Mouse (Mus musculus): ENCODE measurements at regions not wholly inside any gene's neighbourhood (a gene's known extent, or its start where the extent isn't known, plus 50 kb on each side); places are given as distances from the start of the nearest gene placed in this dataset.

- ATAC-seq (ENCODE audit: low read depth), result no peak
- no peaks in the 10 kb centered on the region for H3K36me3 ChIP-seq (ENCODE audit: control insufficient read depth, insufficient read depth, low read length)
- no peak overlapping the region for H3K9ac ChIP-seq (ENCODE audit: low read length)
- no peak overlapping the region for H3K4me3 ChIP-seq (ENCODE audit: low read length)
- no peak overlapping the region for H3K4me2 ChIP-seq (ENCODE audit: low read depth, low read length)
- H3K4me1 ChIP-seq (replicated peaks; ENCODE audit: control insufficient read depth, insufficient read depth, low read length), result no peaks in the 10 kb centered on the region
- H3K27me3 ChIP-seq (ENCODE audit: control insufficient read depth, insufficient read depth, low read depth, low read length), result no peaks in the 10 kb centered on the region
- no peak overlapping the region for H3K27ac ChIP-seq (ENCODE audit: low read length)
- 56% methylated on average over 2 of the region's 2 CpGs for WGBS
- H3K9me3 ChIP-seq (ENCODE audit: control insufficient read depth, low read length), result no peaks in the 10 kb centered on the region
These were observed 131.4 kb upstream of the Slc35b3 start for GRCm38 (mm10) chr13:39092058-39092457.

- ATAC-seq (ENCODE audit: low read depth), result no peak
- H3K9ac ChIP-seq (ENCODE audit: low read length), result no peak overlapping the region
- H3K27ac ChIP-seq (ENCODE audit: low read length), result no peak overlapping the region
- no peaks in the 10 kb centered on the region for H3K9me3 ChIP-seq (ENCODE audit: control insufficient read depth, low read length)
- no peak overlapping the region for H3K4me2 ChIP-seq (ENCODE audit: low read depth, low read length)
- H3K36me3 ChIP-seq (ENCODE audit: control insufficient read depth, insufficient read depth, low read length), result no peaks in the 10 kb centered on the region
- no peaks in the 10 kb centered on the region for H3K4me1 ChIP-seq (replicated peaks; ENCODE audit: control insufficient read depth, insufficient read depth, low read length)
- WGBS, result 57% methylated on average over 5 of the region's 5 CpGs
- no peak overlapping the region for H3K4me3 ChIP-seq (ENCODE audit: low read length)
- H3K27me3 ChIP-seq (ENCODE audit: control insufficient read depth, insufficient read depth, low read depth, low read length), result no peaks in the 10 kb centered on the region
These were observed 123.9 kb upstream of the Slc35b3 start for GRCm38 (mm10) chr13:39084544-39084943.

- Histone ChIP-seq H3K4me3 (ENCODE audit: low read length) (no peak overlapping the region), H3K27ac (ENCODE audit: low read length) (no peak overlapping the region), H3K36me3 (ENCODE audit: control insufficient read depth, insufficient read depth, low read length) (no peaks in the 10 kb centered on the region), H3K9ac (ENCODE audit: low read length) (no peak overlapping the region), H3K4me2 (ENCODE audit: low read depth, low read length) (no peak overlapping the region), H3K4me1 (replicated peaks; ENCODE audit: control insufficient read depth, insufficient read depth, low read length) (no peaks in the 10 kb centered on the region), H3K9me3 (ENCODE audit: control insufficient read depth, low read length) (no peaks in the 10 kb centered on the region), H3K27me3 (ENCODE audit: control insufficient read depth, insufficient read depth, low read depth, low read length) (no peaks in the 10 kb centered on the region)
- WGBS, result 72% methylated on average over 2 of the region's 2 CpGs
- no peak for ATAC-seq (ENCODE audit: low read depth)
These were observed 113.5 kb upstream of the Slc35b3 start for GRCm38 (mm10) chr13:39074211-39074610.

GRCm38 (mm10) chr13:39032263-39032662, 71.6 kb upstream of the Slc35b3 start:
- no peak for ATAC-seq (ENCODE audit: low read depth)
- H3K4me1 ChIP-seq (replicated peaks; ENCODE audit: control insufficient read depth, insufficient read depth, low read length), result no peaks in the 10 kb centered on the region
- H3K4me3 ChIP-seq (ENCODE audit: low read length), result no peak overlapping the region
- H3K27me3 ChIP-seq (ENCODE audit: control insufficient read depth, insufficient read depth, low read depth, low read length), result no peaks in the 10 kb centered on the region
- no peaks in the 10 kb centered on the region for H3K36me3 ChIP-seq (ENCODE audit: control insufficient read depth, insufficient read depth, low read length)
- H3K9ac ChIP-seq (ENCODE audit: low read length), result no peak overlapping the region
- 52% methylated on average over 3 of the region's 3 CpGs for WGBS
- H3K9me3 ChIP-seq (ENCODE audit: control insufficient read depth, low read length), result no peaks in the 10 kb centered on the region
- no peak overlapping the region for H3K4me2 ChIP-seq (ENCODE audit: low read depth, low read length)
- H3K27ac ChIP-seq (ENCODE audit: low read length), result no peak overlapping the region

GRCm38 (mm10) chr13:39020168-39020567, 59.5 kb upstream of the Slc35b3 start:
- Histone ChIP-seq H3K9me3 (ENCODE audit: control insufficient read depth, low read length) (no peaks in the 10 kb centered on the region), H3K4me3 (ENCODE audit: low read length) (no peak overlapping the region), H3K4me2 (ENCODE audit: low read depth, low read length) (no peak overlapping the region), H3K27me3 (ENCODE audit: control insufficient read depth, insufficient read depth, low read depth, low read length) (no peaks in the 10 kb centered on the region), H3K27ac (ENCODE audit: low read length) (no peak overlapping the region), H3K9ac (ENCODE audit: low read length) (no peak overlapping the region), H3K36me3 (ENCODE audit: control insufficient read depth, insufficient read depth, low read length) (no peaks in the 10 kb centered on the region), H3K4me1 (replicated peaks; ENCODE audit: control insufficient read depth, insufficient read depth, low read length) (no peaks in the 10 kb centered on the region)
- ATAC-seq (ENCODE audit: low read depth), result no peak
- WGBS, result 52% methylated on average over 13 of the region's 13 CpGs

- H3K27ac ChIP-seq (ENCODE audit: low read length), result no peak overlapping the region
- H3K4me2 ChIP-seq (ENCODE audit: low read depth, low read length), result peak overlapping the region; percentile 38
- H3K4me3 ChIP-seq (ENCODE audit: low read length), result no peak overlapping the region
- H3K4me1 ChIP-seq (replicated peaks; ENCODE audit: control insufficient read depth, insufficient read depth, low read length), result no peaks in the 10 kb centered on the region
- no peaks in the 10 kb centered on the region for H3K36me3 ChIP-seq (ENCODE audit: control insufficient read depth, insufficient read depth, low read length)
- H3K9me3 ChIP-seq (ENCODE audit: control insufficient read depth, low read length), result no peaks in the 10 kb centered on the region
- WGBS, result 7% methylated on average over 8 of the region's 8 CpGs
- no peak overlapping the region for H3K9ac ChIP-seq (ENCODE audit: low read length)
- peak; percentile 76 for ATAC-seq (ENCODE audit: low read depth)
- H3K27me3 ChIP-seq (ENCODE audit: control insufficient read depth, insufficient read depth, low read depth, low read length), result no peaks in the 10 kb centered on the region
These were observed 51.0 kb upstream of the Slc35b3 start for GRCm38 (mm10) chr13:39011696-39012095.
